Mouse (Mus musculus): Measurements from ENCODE around the gene Fry.

Gene Fry

GRCm38 (mm10) chr5:150173869-150174268 is 55.4 kb downstream of the Fry start:
- no peak for DNase-seq (ENCODE audit: low spot score)

GRCm38 (mm10) chr5:150174950-150175349 is 56.5 kb downstream of the Fry start:
- DNase-seq (ENCODE audit: low spot score), result no peak

- DNase-seq (ENCODE audit: low spot score), result no peak
These were observed 58.0 kb downstream of the Fry start for GRCm38 (mm10) chr5:150176251-150177015.

GRCm38 (mm10) chr5:150177757-150178156 is 59.3 kb downstream of the Fry start:
- DNase-seq (ENCODE audit: low spot score), result no peak

GRCm38 (mm10) chr5:150178194-150178801 is 59.9 kb downstream of the Fry start:
- no peak for DNase-seq (ENCODE audit: low spot score)

GRCm38 (mm10) chr5:150180985-150181607 is 62.7 kb downstream of the Fry start:
- DNase-seq (ENCODE audit: low spot score), result no peak

- no peak for DNase-seq (ENCODE audit: low spot score)
These were observed 66.5 kb downstream of the Fry start for GRCm38 (mm10) chr5:150184959-150185358.

GRCm38 (mm10) chr5:150186121-150186520 is 67.7 kb downstream of the Fry start:
- no peak for DNase-seq (ENCODE audit: low spot score)

- no peak for DNase-seq (ENCODE audit: low spot score)
These were observed 68.2 kb downstream of the Fry start for GRCm38 (mm10) chr5:150186676-150187075.

- DNase-seq (ENCODE audit: low spot score), result no peak
These were observed 69.6 kb downstream of the Fry start for GRCm38 (mm10) chr5:150188031-150188430.

- DNase-seq (ENCODE audit: low spot score), result no peak
These were observed 72.3 kb downstream of the Fry start for GRCm38 (mm10) chr5:150190454-150191358.

GRCm38 (mm10) chr5:150195514-150196210 is 77.2 kb downstream of the Fry start:
- peak; percentile 76 for DNase-seq (ENCODE audit: low spot score)

GRCm38 (mm10) chr5:150196211-150196585 is 77.8 kb downstream of the Fry start:
- peak; percentile 85 for DNase-seq (ENCODE audit: low spot score)

- DNase-seq (ENCODE audit: low spot score), result peak; percentile 32
These were observed 78.5 kb downstream of the Fry start for GRCm38 (mm10) chr5:150196881-150197311.

GRCm38 (mm10) chr5:150206749-150207148 is 88.3 kb downstream of the Fry start:
- no peak for DNase-seq (ENCODE audit: low spot score)

GRCm38 (mm10) chr5:150207596-150207995 is 89.2 kb downstream of the Fry start:
- no peak for DNase-seq (ENCODE audit: low spot score)

GRCm38 (mm10) chr5:150208009-150208408 is 89.6 kb downstream of the Fry start:
- no peak for DNase-seq (ENCODE audit: low spot score)

- no peak for DNase-seq (ENCODE audit: low spot score)
These were observed 95.6 kb downstream of the Fry start for GRCm38 (mm10) chr5:150214081-150214480.

- no peak for DNase-seq (ENCODE audit: low spot score)
These were observed 97.6 kb downstream of the Fry start for GRCm38 (mm10) chr5:150216066-150216465.

GRCm38 (mm10) chr5:150219457-150219856 is 101.0 kb downstream of the Fry start:
- DNase-seq (ENCODE audit: low spot score), result no peak

GRCm38 (mm10) chr5:150220333-150220732 is 101.9 kb downstream of the Fry start:
- peak; percentile 53 for DNase-seq (ENCODE audit: low spot score)
